In the genomic region with DNA sequence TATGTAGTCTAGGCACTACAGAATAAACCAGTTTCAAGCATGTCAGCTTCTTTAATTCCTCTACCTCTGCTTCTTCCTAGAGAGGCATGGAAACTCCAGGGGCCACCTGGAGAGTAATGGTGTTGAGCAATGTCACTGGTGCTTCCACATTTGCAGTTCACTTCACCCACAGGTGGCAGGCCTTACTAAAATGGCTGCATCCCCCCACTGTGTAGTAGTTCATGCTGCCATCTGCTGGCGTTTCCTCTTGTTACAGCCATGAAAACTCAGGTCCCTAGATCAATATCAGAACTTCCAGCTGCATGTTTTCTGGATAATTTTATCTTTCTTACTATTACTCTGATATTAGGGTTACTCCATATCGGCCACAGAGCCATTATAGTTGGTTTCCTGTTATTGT, we compare ENCODE assay signal across 8 mouse cellular contexts.
A peak's percentile ranks its signal among the peaks of the same experiment; 100 is the strongest.
DNase-seq lines count a peak whose midpoint lies in the region; ATAC-seq and TF ChIP-seq lines count a peak whose summit lies in the region.

No protein-coding gene starts in this region.

- H3K9me3 ChIP-seq in forebrain, embryonic 15.5 days = no peaks in the 10 kb centered on the region

- H3K4me2 ChIP-seq in forebrain, embryonic 15.5 days (replicated peaks) = no peak overlapping the region

- no peaks in the 10 kb centered on the region for H3K4me1 ChIP-seq in thymus, adult 2 months (replicated peaks; ENCODE audit: control insufficient read depth, insufficient read depth, low read length)
- no peaks in the 10 kb centered on the region for H3K4me1 ChIP-seq in forebrain, embryonic 15.5 days
- no peaks in the 10 kb centered on the region for H3K4me1 ChIP-seq in lung, adult 2 months (ENCODE audit: control insufficient read depth, insufficient read depth, low read length)

- TF ChIP-seq POLR2A in thymus, adult 2 months (IDR thresholded peaks at IDR 0.05; ENCODE audit: control insufficient read depth, extremely low read depth, insufficient read depth, low read length, poor library complexity) = no peak
- TF ChIP-seq POLR2A in lung, adult 2 months (IDR thresholded peaks at IDR 0.05; ENCODE audit: borderline replicate concordance, extremely low read depth, low read depth, low read length) = no peak

- no peaks in the 10 kb centered on the region for H3K27me3 ChIP-seq in thymus, adult 2 months (ENCODE audit: control insufficient read depth, insufficient read depth, low read length)
- no peaks in the 10 kb centered on the region for H3K27me3 ChIP-seq in forebrain, embryonic 15.5 days

- no peak overlapping the region for H3K4me3 ChIP-seq in thymus, adult 2 months (ENCODE audit: control insufficient read depth, insufficient read depth, low read length)
- no peak overlapping the region for H3K4me3 ChIP-seq in forebrain, embryonic 15.5 days
- H3K4me3 ChIP-seq in lung, adult 2 months (replicated peaks; ENCODE audit: extremely low read depth, low read depth, low read length) = no peak overlapping the region

- WGBS in thymus, adult 2 months = 8% methylated on average over 2 of the region's 2 CpGs
- WGBS in forebrain, embryonic 15.5 days = 22% methylated on average over 2 of the region's 2 CpGs
- WGBS in lung, adult 2 months = 12% methylated on average over 2 of the region's 2 CpGs

- no peaks in the 10 kb centered on the region for H3K36me3 ChIP-seq in thymus, adult 2 months (ENCODE audit: control insufficient read depth, insufficient read depth, low read length)
- H3K36me3 ChIP-seq in forebrain, embryonic 15.5 days = no peaks in the 10 kb centered on the region

- TF ChIP-seq CTCF in thymus, adult 2 months (IDR thresholded peaks at IDR 0.05; ENCODE audit: borderline replicate concordance, control insufficient read depth, extremely low read depth, insufficient read depth, low read length, poor library complexity) = no peak
- TF ChIP-seq CTCF in lung, adult 2 months (IDR thresholded peaks at IDR 0.05; ENCODE audit: insufficient read depth, low read length) = peak; percentile 31; the same call in 1 of the 2 replicates

- peak; percentile 66; the same call in 1 of the 2 replicates for ATAC-seq in forebrain, embryonic 15.5 days (replicated peaks)
- ATAC-seq in activated CD4-positive, CD25-positive, alpha-beta regulatory T cell, adult 4 months = no peak

- H3K9ac ChIP-seq in forebrain, embryonic 15.5 days (replicated peaks) = no peak overlapping the region

- DNase-seq in thymus, adult 2 months = peak; percentile 2
- DNase-seq in thymus, adult 18-20 months = no peak
- DNase-seq in cerebellum, adult 11 months = peak; percentile 29
- DNase-seq in kidney, postnatal 14 days = peak; percentile 39
- peak; percentile 9 for DNase-seq in lung, adult 2 months
- peak; percentile 11 for DNase-seq in retina, adult 2 months (ENCODE audit: low read depth, low spot score)

- H3K27ac ChIP-seq in thymus, adult 2 months (ENCODE audit: control insufficient read depth, insufficient read depth, low read length) = no peak overlapping the region
- H3K27ac ChIP-seq in forebrain, embryonic 15.5 days (replicated peaks) = no peak overlapping the region

Comparison
In these comparisons a context has a peak if more than half of its experiments do, and no peak if none do; other contexts are left out.
1. DNase-seq: peak in thymus, adult 2 months (single experiment), cerebellum, adult 11 months (single experiment), kidney, postnatal 14 days (single experiment), lung, adult 2 months (single experiment) and retina, adult 2 months (single experiment); none in thymus, adult 18-20 months (0 of 2).